Mouse (Mus musculus) liver, embryonic 14.5 days (tissue): ENCODE results near the gene Ang. TPM values are rescaled to one million over a fixed set of nuclear protein-coding genes. Genes with fewer than 3 reads are reported as not detected.

Source experiments
- ATAC-seq: fragments of 200-750 bp; cut with Nextera tagmentation; 2 replicates; pipeline ENCODE4 v1.8.0; 2017; ENCODE audit warnings: moderate number of reproducible peaks, mild to moderate bottlenecking, moderate library complexity; ENCODE audit not compliant: insufficient read depth
- DNase-seq, 3 experiments: peaks; one replicate each; pipeline ENCODE4 v3.0.0-alpha.2; 2012 to 2013; ENCODE audit warnings: low read depth in 3 of 3, low spot score in 3 of 3
- H3K27ac ChIP-seq: fragments of 300-500 bp; sonication (generic); 2 replicates; pipeline ENCODE4 v1.5.1; 2014; ENCODE audit warnings: moderate library complexity, mild to moderate bottlenecking, control low read depth, inconsistent platforms
- H3K27me3 ChIP-seq: fragments of 300-500 bp; sonication (generic); 2 replicates; pipeline ENCODE4 v1.6.1; 2014; ENCODE audit warnings: mild to moderate bottlenecking, low read length, moderate library complexity; ENCODE audit not compliant: control insufficient read depth, insufficient read depth
- H3K36me3 ChIP-seq: fragments of 300-500 bp; sonication (generic); replicated peaks from 2 replicates; pipeline ENCODE4 v1.6.1; 2014; ENCODE audit warnings: low read depth; ENCODE audit not compliant: control insufficient read depth, insufficient read depth
- H3K4me1 ChIP-seq, 2 experiments: fragments of 200-500 bp in 1 of 2; fragments of 300-500 bp in 1 of 2; sonication (generic) in 1 of 2; replicated peaks; 2 replicates each; pipeline ENCODE4 v1.6.1; 2012 to 2014; ENCODE audit warnings: antibody characterized with exemption in 1 of 2, inconsistent platforms in 1 of 2, low read length in 1 of 2; ENCODE audit not compliant: control insufficient read depth in 2 of 2, insufficient read depth in 2 of 2
- H3K4me2 ChIP-seq: fragments of 300-500 bp; sonication (generic); 2 replicates; pipeline ENCODE4 v1.6.1; 2014; ENCODE audit warnings: low read depth, mild to moderate bottlenecking, control low read depth, moderate library complexity
- H3K4me3 ChIP-seq, 2 experiments: fragments of 200-500 bp in 1 of 2; fragments of 300-500 bp in 1 of 2; sonication (generic) in 1 of 2; 2 replicates each; pipeline ENCODE4 v1.5.1; 2012 to 2014; ENCODE audit warnings: low read depth in 2 of 2, low read length in 2 of 2, mild to moderate bottlenecking in 2 of 2, control low read depth in 1 of 2, inconsistent platforms in 1 of 2, moderate library complexity in 1 of 2; ENCODE audit not compliant: insufficient read depth in 1 of 2
- H3K9ac ChIP-seq: fragments of 300-500 bp; sonication (generic); replicated peaks from 2 replicates; pipeline ENCODE4 v1.6.1; 2014; ENCODE audit warnings: mild to moderate bottlenecking, control low read depth, moderate library complexity
- H3K9me3 ChIP-seq: fragments of 300-500 bp; sonication (generic); 2 replicates; pipeline ENCODE4 v1.6.1; 2016; ENCODE audit warnings: low read length, mixed read lengths; ENCODE audit not compliant: control insufficient read depth
- CTCF ChIP-seq: IDR thresholded peaks from 2 replicates; pipeline ENCODE4 v1.5.1; 2016; ENCODE audit warnings: antibody characterized with exemption, low read depth, control low read depth
- EP300 ChIP-seq: IDR thresholded peaks from 2 replicates; pipeline ENCODE4 v1.6.1; 2016; ENCODE audit warnings: antibody characterized with exemption, low read depth
- WGBS: fragments of 180-500 bp; shearing (Covaris S2); extraction: QIAGEN DNeasy Blood & Tissue Kit; methylation state at CpG from one replicate; pipeline ENCODE4 v1.1.7; 2014; ENCODE audit not compliant: insufficient replicate concordance; 5-methylcytosine and 5-hydroxymethylcytosine counted together
- polyA plus RNA-seq, 2 experiments: library from polyadenylated mRNA; depleted of rRNA in 1 of 2; stranded (reverse) in 1 of 2; unstranded in 1 of 2; fragments of >200 nt; fragmentation: Nextera tagmentation in 1 of 2; extraction: Ambion mirVana in 1 of 2; gene quantifications; 2 replicates each; pipeline versions ENCODE4 v1.2.1 to v1.2.3; 2012 to 2014

Gene Ang
- polyA plus RNA-seq, 2 experiments, result 3.4 to 5.4 TPM

- WGBS, result 48% methylated on average over 4 of the region's 4 CpGs
- TF ChIP-seq EP300, result peak; percentile 33
- no peak for TF ChIP-seq CTCF
- Histone ChIP-seq H3K9me3 (no peaks in the 10 kb centered on the region), H3K4me2 (peak overlapping the region; percentile 41), H3K4me3 (no peak overlapping the region), H3K9ac (peak overlapping the region; percentile 32; the same call in 1 of the 2 replicates), H3K4me1 (peaks cover 50 to 53% of the 10 kb centered on the region in 2 experiments), H3K27me3 (no peaks in the 10 kb centered on the region), H3K36me3 (no peaks in the 10 kb centered on the region), H3K27ac (peak overlapping the region; percentile 99)
- peak in 2 of 3 experiments; percentile 67 to 76 for DNase-seq
- peak; percentile 40 for ATAC-seq
These were observed 41.4 kb downstream of the Ang start for GRCm38 (mm10) chr14:51132372-51132771.

- Histone ChIP-seq H3K27ac (no peak overlapping the region), H3K9ac (no peak overlapping the region), H3K4me2 (no peak overlapping the region), H3K4me3 (no peak overlapping the region), H3K9me3 (no peaks in the 10 kb centered on the region), H3K4me1 (peaks cover 40 to 45% of the 10 kb centered on the region in 2 experiments), H3K36me3 (no peaks in the 10 kb centered on the region), H3K27me3 (no peaks in the 10 kb centered on the region)
- ATAC-seq (no peak), DNase-seq (no peak)
- WGBS, result 73% methylated on average over 2 of the region's 2 CpGs
- TF ChIP-seq CTCF (no peak), EP300 (no peak)
These were observed 49.4 kb downstream of the Ang start for GRCm38 (mm10) chr14:51140342-51140741.

GRCm38 (mm10) chr14:51142119-51142518, 51.2 kb downstream of the Ang start:
- ATAC-seq (peak; percentile 50; the same call in 1 of the 2 replicates), DNase-seq (no peak)
- Histone ChIP-seq H3K4me3 (no peak overlapping the region), H3K27me3 (no peaks in the 10 kb centered on the region), H3K9ac (no peak overlapping the region), H3K4me1 (peaks cover 53 to 61% of the 10 kb centered on the region in 2 experiments), H3K27ac (peak overlapping the region; percentile 77), H3K9me3 (no peaks in the 10 kb centered on the region), H3K36me3 (no peaks in the 10 kb centered on the region), H3K4me2 (peak overlapping the region; percentile 0; the same call in 1 of the 2 replicates)
- 59% methylated on average over 4 of the region's 4 CpGs for WGBS
- TF ChIP-seq EP300, result no peak
- no peak for TF ChIP-seq CTCF

- Histone ChIP-seq H3K4me1 (peaks cover 56 to 62% of the 10 kb centered on the region in 2 experiments), H3K4me2 (peak overlapping the region; percentile 0; the same call in 1 of the 2 replicates), H3K27ac (peak overlapping the region; percentile 77), H3K4me3 (no peak overlapping the region), H3K9me3 (no peaks in the 10 kb centered on the region), H3K9ac (no peak overlapping the region), H3K27me3 (no peaks in the 10 kb centered on the region), H3K36me3 (no peaks in the 10 kb centered on the region)
- ATAC-seq (peak; percentile 88), DNase-seq (peak in 2 of 3 experiments; percentile 69 to 76)
- TF ChIP-seq CTCF (no peak), EP300 (peak; percentile 78)
- 40% methylated on average over 3 of the region's 3 CpGs for WGBS
These were observed 51.6 kb downstream of the Ang start for GRCm38 (mm10) chr14:51142568-51142967.

- DNase-seq (no peak), ATAC-seq (no peak)
- Histone ChIP-seq H3K36me3 (no peaks in the 10 kb centered on the region), H3K4me3 (no peak overlapping the region), H3K27me3 (no peaks in the 10 kb centered on the region), H3K9me3 (no peaks in the 10 kb centered on the region), H3K9ac (peak overlapping the region; percentile 56), H3K4me2 (peak overlapping the region; percentile 62), H3K4me1 (peaks cover 63 to 67% of the 10 kb centered on the region in 2 experiments), H3K27ac (peak overlapping the region; percentile 97)
- WGBS, result 51% methylated on average over 4 of the region's 4 CpGs
- TF ChIP-seq EP300 (no peak), CTCF (no peak)
These were observed 52.3 kb downstream of the Ang start for GRCm38 (mm10) chr14:51143287-51143686.
